Mouse (Mus musculus) heart, embryonic 15.5 days (tissue): ENCODE results near the gene Ubash3b. TPM values are rescaled to one million over a fixed set of nuclear protein-coding genes. Genes with fewer than 3 reads are reported as not detected.

Experiments used
- ATAC-seq: fragments of 200-750 bp; cut with Nextera tagmentation; replicated peaks from 2 replicates; pipeline ENCODE4 v1.8.0; 2017; ENCODE audit warnings: low read depth, moderate TSS enrichment; ENCODE audit not compliant: insufficient number of reproducible peaks, insufficient read depth, low FRiP score
- H3K27ac ChIP-seq: fragments of 300-500 bp; sonication (generic); 2 replicates; pipeline ENCODE4 v1.5.1; 2015; ENCODE audit warnings: mild to moderate bottlenecking, inconsistent platforms
- H3K27me3 ChIP-seq: fragments of 300-500 bp; sonication (generic); 2 replicates; pipeline ENCODE4 v1.6.1; 2015; ENCODE audit warnings: inconsistent platforms
- H3K36me3 ChIP-seq: fragments of 300-500 bp; sonication (generic); 2 replicates; pipeline ENCODE4 v1.6.1; 2015; ENCODE audit warnings: mild to moderate bottlenecking, inconsistent platforms
- H3K4me1 ChIP-seq: fragments of 300-500 bp; sonication (generic); replicated peaks from 2 replicates; pipeline ENCODE4 v1.6.1; 2015; ENCODE audit warnings: inconsistent platforms
- H3K4me2 ChIP-seq: fragments of 300-500 bp; sonication (generic); 2 replicates; pipeline ENCODE4 v1.6.1; 2015; ENCODE audit warnings: inconsistent platforms, mild to moderate bottlenecking, moderate library complexity
- H3K4me3 ChIP-seq: fragments of 300-500 bp; sonication (generic); 2 replicates; pipeline ENCODE4 v1.5.1; 2015; ENCODE audit warnings: mild to moderate bottlenecking, inconsistent platforms
- H3K9ac ChIP-seq: fragments of 300-500 bp; sonication (generic); 2 replicates; pipeline ENCODE4 v1.6.1; 2015; ENCODE audit warnings: mild to moderate bottlenecking, inconsistent platforms
- H3K9me3 ChIP-seq: fragments of 300-500 bp; sonication (generic); replicated peaks from 2 replicates; pipeline ENCODE4 v1.6.1; 2016; ENCODE audit warnings: inconsistent platforms
- WGBS: fragments of 180-500 bp; shearing (Covaris S2); methylation state at CpG from one replicate; pipeline ENCODE4 v1.1.7; 2015; ENCODE audit warnings: mixed read lengths; 5-methylcytosine and 5-hydroxymethylcytosine counted together
- polyA plus RNA-seq: library from polyadenylated mRNA; unstranded; fragments of >200 nt; fragmentation: Nextera tagmentation; extraction: Ambion mirVana; gene quantifications from 2 replicates; pipeline ENCODE4 v1.2.1, GENCODE M21; 2015

Gene Ubash3b
- polyA plus RNA-seq, 1 experiment from 2014 or later, result 6.8 TPM

GRCm38 (mm10) chr9:41149079-41149676, 12.3 kb downstream of the Ubash3b start:
- Histone ChIP-seq H3K27ac (no peak overlapping the region), H3K27me3 (no peaks in the 10 kb centered on the region), H3K9me3 (no peaks in the 10 kb centered on the region), H3K4me2 (no peak overlapping the region), H3K4me1 (peaks cover 31% of the 10 kb centered on the region), H3K4me3 (no peak overlapping the region), H3K36me3 (no peaks in the 10 kb centered on the region), H3K9ac (no peak overlapping the region)
- WGBS, result 66% methylated on average over 6 of the region's 6 CpGs
- ATAC-seq, result no peak

DNA sequence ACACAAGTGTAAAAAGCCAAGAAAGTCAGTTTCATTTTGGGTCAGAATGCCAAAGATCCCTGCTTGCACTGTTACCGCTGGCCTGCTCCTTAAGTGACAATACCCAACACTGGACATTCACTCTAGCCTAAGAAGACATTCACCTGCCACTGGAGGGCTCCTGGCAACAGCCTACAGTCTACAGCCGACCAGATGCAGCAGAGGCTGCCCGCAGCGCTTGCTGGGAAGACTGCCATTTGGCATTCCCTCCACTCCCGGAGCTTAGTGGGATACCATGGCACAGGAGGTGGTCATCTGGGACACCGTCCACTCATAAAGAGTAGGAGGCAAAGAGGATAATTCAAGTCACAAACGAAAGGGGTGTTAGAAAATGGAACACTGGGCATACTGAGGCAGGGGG, 12.9 kb downstream of the Ubash3b start:
- Histone ChIP-seq H3K9me3 (no peaks in the 10 kb centered on the region), H3K9ac (no peak overlapping the region), H3K4me2 (no peak overlapping the region), H3K27me3 (no peaks in the 10 kb centered on the region), H3K27ac (no peak overlapping the region), H3K36me3 (no peaks in the 10 kb centered on the region), H3K4me1 (peaks cover 26% of the 10 kb centered on the region), H3K4me3 (no peak overlapping the region)
- no peak for ATAC-seq
- WGBS, result 75% methylated on average over 7 of the region's 7 CpGs

DNA sequence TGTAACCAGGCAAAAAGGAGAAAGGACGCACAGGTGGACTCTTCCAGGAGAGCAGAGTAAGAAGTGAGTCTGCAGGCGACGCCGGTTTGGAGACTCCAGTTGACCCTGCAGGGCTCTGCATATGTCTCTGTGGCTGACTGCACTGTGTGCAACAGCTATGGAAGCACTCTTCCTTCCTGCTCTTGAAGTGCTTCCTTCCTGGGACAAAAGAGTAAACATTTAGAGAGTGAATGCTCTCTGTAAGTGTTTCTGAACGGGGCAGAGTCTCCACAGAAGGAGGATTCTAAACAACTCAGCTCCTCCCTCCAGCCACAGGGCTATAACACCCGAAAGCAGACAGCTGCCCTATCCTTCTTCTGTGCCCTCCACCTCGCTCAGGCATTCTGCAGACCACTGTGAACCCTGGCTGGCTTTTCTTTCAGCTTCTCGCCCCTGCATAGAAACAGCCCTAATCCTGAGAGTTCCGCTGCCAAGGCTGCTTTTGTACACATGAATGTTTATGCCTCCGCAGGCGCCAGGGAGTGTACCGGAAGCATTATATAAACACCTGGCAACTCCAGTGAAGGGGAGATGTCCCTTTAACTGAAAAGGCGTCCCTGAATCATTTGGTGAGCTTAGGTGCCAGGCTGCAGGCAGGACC, 14.2 kb downstream of the Ubash3b start:
- H3K9ac ChIP-seq, result no peak overlapping the region
- no peaks in the 10 kb centered on the region for H3K36me3 ChIP-seq
- H3K4me1 ChIP-seq, result peaks cover 16% of the 10 kb centered on the region
- ATAC-seq, result no peak
- H3K27me3 ChIP-seq, result no peaks in the 10 kb centered on the region
- H3K27ac ChIP-seq, result no peak overlapping the region
- H3K9me3 ChIP-seq, result no peaks in the 10 kb centered on the region
- no peak overlapping the region for H3K4me3 ChIP-seq
- 55% methylated on average over 13 of the region's 13 CpGs for WGBS
- H3K4me2 ChIP-seq, result peak overlapping the region; percentile 3; the same call in 1 of the 2 replicates

- WGBS, result 81% methylated on average over 15 of the region's 15 CpGs
- no peak overlapping the region for H3K4me2 ChIP-seq
Measured at GRCm38 (mm10) chr9:41143825-41144224, 17.7 kb downstream of the Ubash3b start.

DNA sequence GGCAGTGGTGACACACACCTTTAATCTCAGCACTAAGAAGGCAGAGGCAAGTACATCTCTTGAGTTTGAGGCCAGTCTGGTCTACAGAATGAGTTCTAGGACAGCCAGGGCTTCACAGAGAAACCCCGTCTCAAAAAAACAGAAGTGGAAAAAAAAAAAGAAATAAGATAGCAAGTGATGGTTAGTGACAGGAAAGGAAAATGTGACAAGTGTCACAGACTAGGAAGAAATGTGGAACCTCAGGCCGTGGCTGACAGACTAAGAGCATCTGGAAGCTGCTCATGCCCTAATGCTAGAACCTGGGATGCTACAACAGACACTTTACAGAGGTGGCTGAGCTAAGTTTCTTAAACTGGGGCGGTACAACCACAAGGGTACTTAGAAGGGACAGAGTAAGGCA, 18.4 kb downstream of the Ubash3b start:
- 64% methylated on average over 3 of the region's 3 CpGs for WGBS
- Histone ChIP-seq H3K36me3 (no peaks in the 10 kb centered on the region), H3K27me3 (no peaks in the 10 kb centered on the region), H3K9me3 (no peaks in the 10 kb centered on the region), H3K9ac (no peak overlapping the region), H3K4me1 (peaks cover 19% of the 10 kb centered on the region), H3K27ac (no peak overlapping the region), H3K4me3 (no peak overlapping the region), H3K4me2 (no peak overlapping the region)
- no peak for ATAC-seq

More at GRCm38 (mm10) chr9:41143825-41144224, 17.7 kb downstream of the Ubash3b start:
- Histone ChIP-seq H3K9me3 (no peaks in the 10 kb centered on the region), H3K27me3 (no peaks in the 10 kb centered on the region), H3K9ac (no peak overlapping the region), H3K36me3 (no peaks in the 10 kb centered on the region), H3K27ac (no peak overlapping the region), H3K4me3 (no peak overlapping the region), H3K4me1 (peaks cover 15% of the 10 kb centered on the region)
- no peak for ATAC-seq

DNA sequence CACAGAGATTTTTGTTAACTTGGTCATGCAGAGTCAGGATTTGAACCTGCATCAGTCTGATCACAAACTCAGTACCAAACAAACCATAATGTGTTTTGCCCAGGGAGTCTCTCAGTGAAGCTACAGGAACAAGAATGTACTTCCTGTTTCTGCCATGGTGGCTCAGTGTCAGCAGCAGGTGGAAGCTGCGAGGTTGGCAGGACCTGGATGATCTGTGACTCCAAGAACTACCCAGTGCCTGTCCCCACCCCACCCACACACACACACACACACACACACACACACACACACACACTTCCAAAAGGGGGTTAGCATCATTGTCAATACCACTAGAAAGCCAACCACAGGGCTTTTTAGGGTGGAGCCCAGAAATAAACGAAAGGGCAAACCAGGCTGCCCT, 20.5 kb downstream of the Ubash3b start:
- H3K36me3 ChIP-seq, result no peaks in the 10 kb centered on the region
- ATAC-seq, result no peak
- H3K9me3 ChIP-seq, result no peaks in the 10 kb centered on the region
- no peak overlapping the region for H3K4me2 ChIP-seq
- 74% methylated on average over 2 of the region's 2 CpGs for WGBS
- no peak overlapping the region for H3K27ac ChIP-seq
- no peak overlapping the region for H3K9ac ChIP-seq
- H3K4me3 ChIP-seq, result no peak overlapping the region
- H3K4me1 ChIP-seq, result peaks cover 24% of the 10 kb centered on the region
- H3K27me3 ChIP-seq, result no peaks in the 10 kb centered on the region

DNA sequence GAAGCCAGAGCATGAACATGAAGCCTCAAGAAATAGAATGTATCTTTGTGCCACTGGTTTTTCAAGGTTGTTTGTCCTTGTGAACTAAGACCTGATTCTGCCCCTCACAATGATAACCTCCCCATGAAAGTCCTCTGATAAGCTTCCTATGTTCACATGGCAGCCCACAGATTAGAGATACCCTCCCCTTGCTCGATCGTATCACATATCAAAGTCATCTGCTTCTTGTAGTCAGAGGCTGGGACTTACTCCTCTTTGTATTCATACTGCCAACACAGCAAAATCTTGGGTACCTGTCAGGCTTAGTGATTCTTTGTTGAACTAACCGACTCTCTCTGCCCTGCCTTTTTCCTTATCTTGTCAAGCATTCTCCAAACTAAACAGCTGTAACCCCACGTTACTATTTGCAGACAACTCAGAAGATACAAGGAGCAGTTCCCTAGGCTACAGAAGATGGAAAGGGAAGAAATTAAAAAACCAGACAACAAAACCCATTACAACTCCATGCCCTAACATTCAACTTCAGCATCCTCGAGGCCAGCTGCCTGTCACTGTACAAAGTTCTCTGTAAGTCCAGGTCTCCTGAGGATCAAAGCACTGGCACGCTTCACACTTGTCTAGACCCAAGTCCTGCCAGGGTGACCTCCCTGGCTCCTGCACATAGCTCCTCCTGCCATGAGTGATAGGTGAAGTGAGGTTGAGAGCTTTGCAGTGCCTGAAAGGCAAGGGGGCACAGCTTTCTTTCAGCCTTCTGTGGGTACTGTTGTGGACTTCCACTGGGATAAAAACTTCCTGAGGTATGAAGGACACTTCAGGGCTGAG, 22.3 kb downstream of the Ubash3b start:
- Histone ChIP-seq H3K4me2 (no peak overlapping the region), H3K36me3 (no peaks in the 10 kb centered on the region), H3K9ac (no peak overlapping the region), H3K27me3 (no peaks in the 10 kb centered on the region), H3K27ac (no peak overlapping the region), H3K4me1 (peaks cover 24% of the 10 kb centered on the region), H3K9me3 (no peaks in the 10 kb centered on the region), H3K4me3 (no peak overlapping the region)
- ATAC-seq, result no peak
- 27% methylated on average over 6 of the region's 6 CpGs for WGBS

DNA sequence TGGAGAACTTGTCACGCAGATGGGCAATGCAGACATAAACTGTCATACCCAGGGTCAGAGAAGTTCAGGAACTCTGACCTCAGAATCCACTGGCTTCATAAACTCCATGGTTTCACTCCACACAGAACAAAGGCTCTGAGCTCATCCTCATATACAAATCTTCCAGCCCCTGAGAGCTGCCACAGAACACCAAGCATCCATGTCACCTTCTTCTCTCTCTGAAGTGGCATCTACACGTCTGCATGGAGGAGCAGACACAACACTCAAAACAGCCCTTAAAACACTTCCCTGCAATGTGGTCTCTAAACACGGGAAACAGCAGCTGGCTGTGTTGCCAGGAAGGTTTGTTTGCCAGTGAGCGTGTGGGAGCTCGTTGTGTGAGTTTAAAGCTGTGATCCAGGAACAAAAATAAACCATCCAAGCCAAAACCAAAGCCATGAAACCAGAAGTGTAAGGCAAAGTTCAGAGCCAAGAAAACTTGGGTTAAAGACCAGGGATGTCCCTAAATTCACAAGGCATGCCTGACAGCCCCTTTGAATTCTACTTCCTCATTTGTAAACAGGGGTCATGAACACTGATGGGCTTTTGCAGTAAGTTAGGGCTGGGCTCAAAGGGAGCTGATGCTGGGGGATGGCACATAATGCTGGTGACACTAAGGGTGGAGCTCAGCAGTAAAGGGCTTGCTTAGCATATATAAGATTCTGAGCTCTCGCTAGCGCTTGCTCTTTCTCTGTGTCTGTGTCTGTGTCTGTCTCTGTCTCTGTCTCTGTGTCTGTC, 24.6 kb downstream of the Ubash3b start:
- Histone ChIP-seq H3K27ac (peak overlapping the region; percentile 38), H3K36me3 (no peaks in the 10 kb centered on the region), H3K4me2 (no peak overlapping the region), H3K9ac (no peak overlapping the region), H3K9me3 (no peaks in the 10 kb centered on the region), H3K4me1 (peaks cover 24% of the 10 kb centered on the region), H3K4me3 (no peak overlapping the region), H3K27me3 (no peaks in the 10 kb centered on the region)
- ATAC-seq, result no peak
- WGBS, result 48% methylated on average over 7 of the region's 7 CpGs

- Histone ChIP-seq H3K4me1 (peaks cover 24% of the 10 kb centered on the region), H3K9ac (no peak overlapping the region), H3K36me3 (no peaks in the 10 kb centered on the region), H3K27ac (no peak overlapping the region), H3K9me3 (no peaks in the 10 kb centered on the region), H3K4me3 (no peak overlapping the region), H3K27me3 (no peaks in the 10 kb centered on the region), H3K4me2 (no peak overlapping the region)
- ATAC-seq, result no peak
- 86% methylated on average over 2 of the region's 2 CpGs for WGBS
Measured at GRCm38 (mm10) chr9:41136273-41136672, 25.2 kb downstream of the Ubash3b start.

GRCm38 (mm10) chr9:41134907-41135306, 26.6 kb downstream of the Ubash3b start:
- Histone ChIP-seq H3K27ac (no peak overlapping the region), H3K4me2 (no peak overlapping the region), H3K9me3 (no peaks in the 10 kb centered on the region), H3K36me3 (no peaks in the 10 kb centered on the region), H3K4me1 (peaks cover 27% of the 10 kb centered on the region), H3K4me3 (no peak overlapping the region), H3K27me3 (no peaks in the 10 kb centered on the region), H3K9ac (no peak overlapping the region)
- no peak for ATAC-seq
- WGBS, result 65% methylated on average over 4 of the region's 4 CpGs

DNA sequence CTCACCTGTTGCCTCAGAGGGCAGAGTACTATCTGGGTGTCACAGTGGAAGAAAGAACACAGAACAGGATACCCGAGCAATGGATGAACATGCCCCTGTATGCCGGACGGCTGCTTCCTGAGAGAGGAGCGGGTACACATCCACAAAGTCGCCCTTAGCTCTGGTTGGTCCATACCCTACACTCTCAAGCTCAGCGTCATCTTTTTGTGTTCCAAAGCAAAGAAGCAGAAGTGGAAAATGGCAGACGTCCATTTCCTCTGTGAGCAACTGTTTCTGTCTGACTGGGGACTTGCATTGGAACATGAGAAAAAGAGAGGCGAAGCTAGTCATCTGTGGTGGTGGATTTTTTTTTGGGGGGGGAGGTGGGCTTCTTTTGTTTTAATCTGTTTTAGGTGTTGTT, 30.9 kb downstream of the Ubash3b start:
- no peaks in the 10 kb centered on the region for H3K9me3 ChIP-seq
- no peak overlapping the region for H3K9ac ChIP-seq
- peaks cover 3% of the 10 kb centered on the region; the same call in 1 of the 2 replicates for H3K4me1 ChIP-seq
- WGBS, result 72% methylated on average over 8 of the region's 8 CpGs
- H3K4me2 ChIP-seq, result no peak overlapping the region
- no peak overlapping the region for H3K27ac ChIP-seq
- no peaks in the 10 kb centered on the region for H3K27me3 ChIP-seq
- no peak; the same call in 1 of the 2 replicates for ATAC-seq
- H3K4me3 ChIP-seq, result no peak overlapping the region
- H3K36me3 ChIP-seq, result no peaks in the 10 kb centered on the region
